Mouse (Mus musculus) G1E (cell line): ENCODE measurements around the gene Antxr1.

ENCODE experiments used
- CTCF ChIP-seq: IDR thresholded peaks from 2 replicates; pipeline ENCODE4 v1.5.1; 2012; ENCODE audit warnings: low read depth, low read length, inconsistent platforms, mixed read lengths
- GATA1 ChIP-seq: IDR thresholded peaks from 2 replicates; pipeline ENCODE4 v1.6.1; 2012; ENCODE audit warnings: borderline replicate concordance, low read length, inconsistent platforms, mixed read lengths
- POLR2AphosphoS5 ChIP-seq: IDR thresholded peaks from 2 replicates; pipeline ENCODE4 v1.6.1; 2012; ENCODE audit warnings: low read depth, low read length, inconsistent platforms; ENCODE audit not compliant: insufficient replicate concordance
- TAL1 ChIP-seq: conservative IDR thresholded peaks from 2 replicates; pipeline ENCODE4 v1.6.1; 2012; ENCODE audit warnings: low read depth, low read length, inconsistent platforms, mixed read lengths

- TF ChIP-seq CTCF (no peak), TAL1 (no peak), POLR2AphosphoS5 (no peak), GATA1 (no peak)
These were observed 213.7 kb downstream of the Antxr1 start for GRCm38 (mm10) chr6:87121961-87122360.
